15 mouse cellular contexts compared by ENCODE assay signal in the genomic region with DNA sequence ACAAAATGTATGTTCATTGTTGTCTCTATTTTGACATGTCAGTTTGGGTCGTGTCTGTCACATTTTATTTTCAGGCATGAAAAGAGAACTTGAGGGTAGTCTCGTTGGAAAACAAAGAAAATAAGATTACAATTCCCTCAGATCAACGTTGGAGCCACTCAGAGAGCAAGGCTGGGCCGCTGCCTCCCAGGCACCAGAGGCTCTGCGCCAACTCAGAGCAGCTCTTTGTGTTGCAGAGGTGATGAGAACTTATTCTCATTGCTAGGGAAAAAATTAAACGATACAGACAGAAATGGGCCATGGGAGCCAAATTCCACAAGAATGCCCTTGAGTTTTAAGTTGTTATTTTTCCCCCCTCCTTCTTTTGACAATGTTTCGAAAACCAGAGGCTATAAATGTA. TPM values are rescaled to one million over a fixed set of nuclear protein-coding genes. Genes with fewer than 3 reads are reported as not detected.
DNase-seq lines count a peak whose midpoint lies in the region; ATAC-seq and TF ChIP-seq lines count a peak whose summit lies in the region.
"Had no signal": no experiment of that assay in that cellular context is flagged by ENCODE, and none has a peak within 500 bp of the region (broad histone marks: within the 10 kb centered on the region; RNA-seq: fewer than 3 reads in every experiment).

No protein-coding gene starts in this region.

- no peaks in the 10 kb centered on the region for H3K9me3 ChIP-seq in heart, embryonic 12.5 days (replicated peaks)
- no peaks in the 10 kb centered on the region for H3K9me3 ChIP-seq in heart, embryonic 11.5 days (replicated peaks; ENCODE audit: control insufficient read depth, low read length)
- H3K9me3 ChIP-seq in kidney, postnatal 0 days (replicated peaks; ENCODE audit: low read length), result no peaks in the 10 kb centered on the region

- H3K36me3 ChIP-seq in heart, embryonic 12.5 days, result no peaks in the 10 kb centered on the region
- no peaks in the 10 kb centered on the region for H3K36me3 ChIP-seq in heart, embryonic 11.5 days (ENCODE audit: control insufficient read depth, insufficient read depth, low read length)
- no peaks in the 10 kb centered on the region for H3K36me3 ChIP-seq in kidney, postnatal 0 days (ENCODE audit: insufficient read depth, low read length)

- H3K4me3 ChIP-seq in heart, embryonic 12.5 days, result no peak overlapping the region
- H3K4me3 ChIP-seq in heart, embryonic 11.5 days (ENCODE audit: low read depth, low read length), result no peak overlapping the region
- H3K4me3 ChIP-seq in kidney, postnatal 0 days (replicated peaks; ENCODE audit: low read depth, low read length), result no peak overlapping the region

- no peak overlapping the region for H3K4me2 ChIP-seq in heart, embryonic 12.5 days
- no peak overlapping the region for H3K4me2 ChIP-seq in heart, embryonic 11.5 days
- no peak overlapping the region for H3K4me2 ChIP-seq in kidney, postnatal 0 days (ENCODE audit: low read length)
- H3K4me2 ChIP-seq: hindbrain, embryonic 14.5 days had no signal

- H3K9ac ChIP-seq in heart, embryonic 12.5 days, result no peak overlapping the region
- H3K9ac ChIP-seq in heart, embryonic 11.5 days (ENCODE audit: low read depth, low read length), result no peak overlapping the region
- H3K9ac ChIP-seq in kidney, postnatal 0 days (ENCODE audit: low read depth, low read length), result no peak overlapping the region
- H3K9ac ChIP-seq: hindbrain, embryonic 14.5 days; liver, postnatal 0 days had no signal

- no peak for TF ChIP-seq CTCF in kidney, postnatal 0 days (IDR thresholded peaks at IDR 0.05; ENCODE audit: low read depth)

- ATAC-seq in heart, embryonic 12.5 days (ENCODE audit: insufficient number of reproducible peaks, low FRiP score), result no peak
- no peak for ATAC-seq in heart, embryonic 11.5 days (replicated peaks; ENCODE audit: insufficient number of reproducible peaks, low FRiP score, low TSS enrichment)
- no peak for ATAC-seq in kidney, postnatal 0 days (replicated peaks; ENCODE audit: low FRiP score, low read depth)
- no peak for ATAC-seq in erythroblast, adult 5-6 weeks (replicated peaks; ENCODE audit: low FRiP score, poor library complexity, severe bottlenecking)
- ATAC-seq: forebrain, embryonic 14.5 days; liver, postnatal 0 days had no signal

- H3K27ac ChIP-seq in heart, embryonic 12.5 days (ENCODE audit: poor library complexity, severe bottlenecking), result peak overlapping the region; percentile 50
- no peak overlapping the region for H3K27ac ChIP-seq in heart, embryonic 11.5 days (ENCODE audit: low read depth, low read length)
- peak overlapping the region; percentile 21; the same call in 1 of the 2 replicates for H3K27ac ChIP-seq in kidney, postnatal 0 days
- H3K27ac ChIP-seq: hindbrain, embryonic 14.5 days had no signal

- H3K4me1 ChIP-seq in heart, embryonic 12.5 days (replicated peaks), result peaks cover 30% of the 10 kb centered on the region
- H3K4me1 ChIP-seq in heart, embryonic 11.5 days (ENCODE audit: control insufficient read depth, insufficient read depth, low read length), result peaks cover 4% of the 10 kb centered on the region; the same call in 1 of the 2 replicates
- H3K4me1 ChIP-seq in kidney, postnatal 0 days (replicated peaks; ENCODE audit: insufficient read depth, low read length), result peaks cover 4% of the 10 kb centered on the region

- no peak for DNase-seq in kidney, postnatal 0 days (ENCODE audit: low spot score)
- DNase-seq in kidney, adult 9 months, result no peak
- peak; percentile 90 for DNase-seq in NIH3T3 (ENCODE audit: low read depth)
- DNase-seq in heart, postnatal 4 days, result peak; percentile 40
- no peak for DNase-seq in cerebellum, postnatal 14 days
- DNase-seq: adrenal gland, postnatal 14 days; cerebellum, adult 9-11 months; kidney, postnatal 14 days; left cerebral cortex, postnatal 4 days; liver, postnatal 0 days had no signal

- 53% methylated on average over 7 of the region's 7 CpGs for WGBS in heart, embryonic 12.5 days
- whole genome bisulfite sequencing in heart, embryonic 11.5 days (ENCODE audit: insufficient replicate concordance), result 62% methylated on average over 7 of the region's 7 CpGs
- WGBS in kidney, postnatal 0 days, result 66% methylated on average over 7 of the region's 7 CpGs

- H3K27me3 ChIP-seq in heart, embryonic 12.5 days (replicated peaks), result no peaks in the 10 kb centered on the region
- H3K27me3 ChIP-seq in heart, embryonic 11.5 days (ENCODE audit: control insufficient read depth, insufficient read depth, low read length), result no peaks in the 10 kb centered on the region
- H3K27me3 ChIP-seq in kidney, postnatal 0 days (ENCODE audit: insufficient read depth, low read length), result no peaks in the 10 kb centered on the region

RNA-seq across cellular contexts. Expression of gene Cald1, which starts 25.0 kb away (rescaled TPM):
- 161 and 164 TPM in 2 replicates for polyA plus RNA-seq in heart, embryonic 12.5 days (2016; fragmentation: Nextera tagmentation; extraction: Ambion mirVana)
- polyA plus RNA-seq in heart, embryonic 11.5 days (2014; fragmentation: Nextera tagmentation; extraction: Ambion mirVana), result 144 and 167 TPM in 2 replicates
- polyA plus RNA-seq in kidney, postnatal 0 days (2015; fragmentation: Nextera tagmentation; extraction: Ambion mirVana), result 233 and 263 TPM in 2 replicates
- 100 to 1,000 TPM; 118 to 131 TPM for total RNA-seq in heart, postnatal 4 days (2021)
- 1.2 TPM in 1 of 2 replicates, not detected in the other for total RNA-seq in erythroblast, adult 5-6 weeks (2015; ENCODE audit: low replicate concordance)
- total RNA-seq in erythroblast, adult 5-6 weeks (2017; ENCODE audit: low replicate concordance), result 0.26 TPM in 1 of 2 replicates, not detected in the other

Comparison
In these comparisons a context has a peak if more than half of its experiments do, and no peak if none do; other contexts are left out.
1. DNase-seq: peak in NIH3T3 (single experiment) and heart, postnatal 4 days (single experiment); none in kidney, postnatal 0 days (single experiment), kidney, adult 9 months (single experiment) and cerebellum, postnatal 14 days (0 of 2).